Mouse (Mus musculus) forebrain, embryonic 15.5 days (tissue): Measurements from ENCODE around the gene Slc23a4. TPM values are rescaled to one million over a fixed set of nuclear protein-coding genes. Genes with fewer than 3 reads are reported as not detected.

Experiments
- ATAC-seq: fragments of 200-750 bp; cut with Nextera tagmentation; replicated peaks from 2 replicates; pipeline ENCODE4 v1.8.0; 2017; ENCODE audit warnings: mild to moderate bottlenecking, moderate TSS enrichment, moderate library complexity
- H3K27ac ChIP-seq: fragments of 300-500 bp; sonication (generic); replicated peaks from 2 replicates; pipeline ENCODE4 v1.5.1; 2015; ENCODE audit warnings: mild to moderate bottlenecking, inconsistent platforms
- H3K27me3 ChIP-seq: fragments of 300-500 bp; sonication (generic); 2 replicates; pipeline ENCODE4 v1.6.1; 2015; ENCODE audit warnings: inconsistent platforms
- H3K36me3 ChIP-seq: fragments of 300-500 bp; sonication (generic); 2 replicates; pipeline ENCODE4 v1.6.1; 2015; ENCODE audit warnings: mild to moderate bottlenecking, inconsistent platforms
- H3K4me1 ChIP-seq: fragments of 300-500 bp; sonication (generic); 2 replicates; pipeline ENCODE4 v1.6.1; 2015; ENCODE audit warnings: inconsistent platforms
- H3K4me2 ChIP-seq: fragments of 300-500 bp; sonication (generic); replicated peaks from 2 replicates; pipeline ENCODE4 v1.6.1; 2015; ENCODE audit warnings: mild to moderate bottlenecking, inconsistent platforms
- H3K4me3 ChIP-seq: fragments of 300-500 bp; sonication (generic); 2 replicates; pipeline ENCODE4 v1.5.1; 2015; ENCODE audit warnings: mild to moderate bottlenecking, inconsistent platforms
- H3K9ac ChIP-seq: fragments of 300-500 bp; sonication (generic); replicated peaks from 2 replicates; pipeline ENCODE4 v1.6.1; 2015; ENCODE audit warnings: mild to moderate bottlenecking, inconsistent platforms
- H3K9me3 ChIP-seq: fragments of 300-500 bp; sonication (generic); 2 replicates; pipeline ENCODE4 v1.6.1; 2016; ENCODE audit warnings: inconsistent platforms
- WGBS: fragments of 180-500 bp; shearing (Covaris S2); methylation state at CpG from one replicate; pipeline ENCODE4 v1.1.7; 2015; ENCODE audit warnings: mixed read lengths; 5-methylcytosine and 5-hydroxymethylcytosine counted together
- polyA plus RNA-seq: library from polyadenylated mRNA; unstranded; fragments of >200 nt; fragmentation: Nextera tagmentation; extraction: Ambion mirVana; gene quantifications from 2 replicates; pipeline ENCODE4 v1.2.1, GENCODE M21; 2015

The Slc23a4 gene
- polyA plus RNA-seq, 1 experiment from 2014 or later = 0.48 TPM

- Histone ChIP-seq H3K4me3 (no peak overlapping the region), H3K27ac (no peak overlapping the region), H3K4me2 (no peak overlapping the region), H3K9ac (no peak overlapping the region), H3K36me3 (no peaks in the 10 kb centered on the region), H3K27me3 (no peaks in the 10 kb centered on the region), H3K9me3 (no peaks in the 10 kb centered on the region), H3K4me1 (peaks cover 22% of the 10 kb centered on the region)
- no peak for ATAC-seq
- 72% methylated on average over 4 of the region's 4 CpGs for WGBS
Observed at GRCm38 (mm10) chr6:34996496-34996895, 8.3 kb upstream of the Slc23a4 start.

GRCm38 (mm10) chr6:34995265-34995681 is 7.1 kb upstream of the Slc23a4 start:
- H3K4me3 ChIP-seq = 0 out of 2 replicates have a peak overlapping the region, but pooled peaks have one; percentile 12
- H3K27ac ChIP-seq = no peak overlapping the region
- no peaks in the 10 kb centered on the region for H3K36me3 ChIP-seq
- ATAC-seq = peak; percentile 40
- H3K9ac ChIP-seq = no peak overlapping the region
- peaks cover 15% of the 10 kb centered on the region for H3K4me1 ChIP-seq
- H3K4me2 ChIP-seq = peak overlapping the region; percentile 30; the same call in 1 of the 2 replicates
- H3K9me3 ChIP-seq = no peaks in the 10 kb centered on the region
- no peaks in the 10 kb centered on the region for H3K27me3 ChIP-seq
- 2% methylated on average over 13 of the region's 13 CpGs for WGBS

GRCm38 (mm10) chr6:34994692-34995091 is 6.5 kb upstream of the Slc23a4 start:
- Histone ChIP-seq H3K27ac (no peak overlapping the region), H3K4me1 (peaks cover 14% of the 10 kb centered on the region), H3K27me3 (no peaks in the 10 kb centered on the region), H3K9ac (no peak overlapping the region), H3K4me2 (no peak overlapping the region), H3K36me3 (no peaks in the 10 kb centered on the region), H3K4me3 (no peak overlapping the region), H3K9me3 (no peaks in the 10 kb centered on the region)
- WGBS = 73% methylated on average over 5 of the region's 5 CpGs
- ATAC-seq = no peak

GRCm38 (mm10) chr6:34989263-34989662 is 1.1 kb upstream of the Slc23a4 start:
- Histone ChIP-seq H3K4me2 (no peak overlapping the region), H3K4me3 (no peak overlapping the region), H3K27ac (no peak overlapping the region), H3K9me3 (no peaks in the 10 kb centered on the region), H3K27me3 (no peaks in the 10 kb centered on the region), H3K9ac (no peak overlapping the region), H3K4me1 (peaks cover 7% of the 10 kb centered on the region), H3K36me3 (no peaks in the 10 kb centered on the region)
- ATAC-seq = no peak
- 69% methylated on average over 6 of the region's 6 CpGs for WGBS

GRCm38 (mm10) chr6:34987085-34987645 is 1.0 kb downstream of the Slc23a4 start:
- Histone ChIP-seq H3K27me3 (no peaks in the 10 kb centered on the region), H3K36me3 (no peaks in the 10 kb centered on the region), H3K4me3 (no peak overlapping the region), H3K4me2 (no peak overlapping the region), H3K4me1 (peaks cover 7% of the 10 kb centered on the region), H3K9me3 (no peaks in the 10 kb centered on the region), H3K27ac (no peak overlapping the region), H3K9ac (no peak overlapping the region)
- no peak for ATAC-seq
- WGBS = 90% methylated on average over 12 of the region's 12 CpGs

GRCm38 (mm10) chr6:34980661-34981060 is 7.5 kb downstream of the Slc23a4 start:
- no peak overlapping the region for H3K9ac ChIP-seq
- H3K4me2 ChIP-seq = no peak overlapping the region
- WGBS = 72% methylated on average over 9 of the region's 9 CpGs
- no peak for ATAC-seq
- no peaks in the 10 kb centered on the region for H3K9me3 ChIP-seq
- H3K36me3 ChIP-seq = no peaks in the 10 kb centered on the region
- no peaks in the 10 kb centered on the region for H3K27me3 ChIP-seq
- H3K27ac ChIP-seq = no peak overlapping the region
- H3K4me1 ChIP-seq = no peaks in the 10 kb centered on the region
- H3K4me3 ChIP-seq = no peak overlapping the region

GRCm38 (mm10) chr6:34979291-34979690 is 8.9 kb downstream of the Slc23a4 start:
- 88% methylated on average over 3 of the region's 3 CpGs for WGBS

GRCm38 (mm10) chr6:34971181-34971580 is 17.0 kb downstream of the Slc23a4 start:
- ATAC-seq = no peak
- 31% methylated on average over 3 of the region's 3 CpGs for WGBS

More at GRCm38 (mm10) chr6:34979291-34979690, 8.9 kb downstream of the Slc23a4 start:
- no peak for ATAC-seq
- Histone ChIP-seq H3K9me3 (no peaks in the 10 kb centered on the region), H3K27ac (no peak overlapping the region), H3K27me3 (no peaks in the 10 kb centered on the region), H3K9ac (no peak overlapping the region), H3K36me3 (no peaks in the 10 kb centered on the region), H3K4me1 (no peaks in the 10 kb centered on the region), H3K4me2 (no peak overlapping the region), H3K4me3 (no peak overlapping the region)

GRCm38 (mm10) chr6:34965819-34966539 is 22.2 kb downstream of the Slc23a4 start:
- Histone ChIP-seq H3K4me2 (no peak overlapping the region), H3K4me1 (no peaks in the 10 kb centered on the region), H3K27ac (no peak overlapping the region), H3K27me3 (no peaks in the 10 kb centered on the region), H3K9me3 (no peaks in the 10 kb centered on the region), H3K9ac (no peak overlapping the region), H3K4me3 (no peak overlapping the region), H3K36me3 (no peaks in the 10 kb centered on the region)
- 92% methylated on average over 6 of the region's 6 CpGs for WGBS
- no peak for ATAC-seq

More at GRCm38 (mm10) chr6:34971181-34971580, 17.0 kb downstream of the Slc23a4 start:
- H3K9ac ChIP-seq = no peak overlapping the region
- no peaks in the 10 kb centered on the region for H3K4me1 ChIP-seq
- H3K27me3 ChIP-seq = no peaks in the 10 kb centered on the region
- no peaks in the 10 kb centered on the region for H3K36me3 ChIP-seq
- H3K4me2 ChIP-seq = no peak overlapping the region
- H3K9me3 ChIP-seq = no peaks in the 10 kb centered on the region
- no peak overlapping the region for H3K4me3 ChIP-seq
- no peak overlapping the region for H3K27ac ChIP-seq

GRCm38 (mm10) chr6:34964550-34964949 is 23.7 kb downstream of the Slc23a4 start:
- ATAC-seq = no peak
- Histone ChIP-seq H3K36me3 (no peaks in the 10 kb centered on the region), H3K4me1 (no peaks in the 10 kb centered on the region), H3K27ac (no peak overlapping the region), H3K27me3 (no peaks in the 10 kb centered on the region), H3K4me3 (no peak overlapping the region), H3K9ac (no peak overlapping the region), H3K9me3 (no peaks in the 10 kb centered on the region), H3K4me2 (no peak overlapping the region)
- 81% methylated on average over 2 of the region's 2 CpGs for WGBS

- Histone ChIP-seq H3K4me3 (no peak overlapping the region), H3K4me2 (no peak overlapping the region), H3K9me3 (no peaks in the 10 kb centered on the region), H3K27me3 (no peaks in the 10 kb centered on the region), H3K9ac (no peak overlapping the region), H3K4me1 (peaks cover 6% of the 10 kb centered on the region; the same call in 1 of the 2 replicates), H3K36me3 (no peaks in the 10 kb centered on the region), H3K27ac (no peak overlapping the region)
- 94% methylated on average over 7 of the region's 7 CpGs for WGBS
- no peak for ATAC-seq
Observed at GRCm38 (mm10) chr6:34959131-34959530, 29.1 kb downstream of the Slc23a4 start.

GRCm38 (mm10) chr6:34955862-34956241 is 32.4 kb downstream of the Slc23a4 start:
- Histone ChIP-seq H3K4me3 (no peak overlapping the region), H3K9ac (no peak overlapping the region), H3K4me2 (peak overlapping the region; percentile 40), H3K4me1 (peaks cover 6% of the 10 kb centered on the region; the same call in 1 of the 2 replicates), H3K27me3 (no peaks in the 10 kb centered on the region), H3K9me3 (no peaks in the 10 kb centered on the region), H3K36me3 (no peaks in the 10 kb centered on the region), H3K27ac (no peak overlapping the region)
- WGBS = 42% methylated on average over 8 of the region's 8 CpGs
- ATAC-seq = no peak
